Mouse (Mus musculus) spleen, embryonic (tissue): Measurements from ENCODE around the gene Rnd2.
"Not testable (repeated sequence)": the region's sequence is repeated elsewhere in the genome, so short reads cannot be mapped to it uniquely, and the experiment has no call there.

ENCODE experiments used
- CTCF ChIA-PET: fragments of 350-600 bp; sonication (Branson Sonifier 250); formaldehyde crosslinking; loops from one replicate; lab custom pipeline; 2022; lab: Charles Lee

Gene Rnd2

DNA sequence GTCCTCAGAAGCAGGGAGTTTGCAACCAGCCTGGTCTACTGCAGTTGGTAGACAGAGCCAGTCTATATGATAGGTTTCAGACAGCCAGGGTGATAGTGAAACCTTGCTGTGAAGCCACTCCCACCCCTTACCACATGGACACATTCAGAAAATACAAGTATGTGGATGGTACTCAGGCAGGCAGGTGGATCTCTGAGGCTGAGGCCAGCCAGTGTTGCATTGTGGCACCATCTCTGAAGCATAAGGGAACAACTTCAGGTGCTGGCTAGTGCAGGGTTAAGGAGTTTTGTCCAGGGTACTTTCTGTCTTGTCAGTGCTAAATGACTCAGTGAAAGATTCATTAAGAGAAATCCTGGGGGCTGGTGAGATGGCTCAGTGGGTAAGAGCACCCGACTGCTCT is 18.5 kb upstream of the Rnd2 start:
- CTCF ChIA-PET, result no interaction called here

DNA sequence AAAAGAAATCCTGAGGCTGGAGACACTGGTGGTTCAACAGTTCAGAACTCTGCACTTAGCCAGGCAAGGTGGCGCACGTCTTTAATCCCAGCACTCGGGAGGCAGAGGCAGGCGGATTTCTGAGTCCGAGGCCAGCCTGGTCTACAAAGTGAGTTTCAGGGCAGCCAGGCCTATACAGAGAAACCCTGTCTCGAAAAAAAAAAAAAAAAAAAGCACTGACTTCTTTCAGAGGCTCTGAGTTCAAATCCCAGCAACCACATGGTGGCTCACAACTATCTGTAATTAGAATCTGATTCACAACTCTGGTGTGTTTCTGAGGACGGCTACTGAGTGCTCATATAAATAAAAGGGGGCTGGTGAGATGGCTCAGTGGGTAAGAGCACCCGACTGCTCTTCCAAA is 17.9 kb upstream of the Rnd2 start:
- CTCF ChIA-PET, result not testable (repeated sequence)

DNA sequence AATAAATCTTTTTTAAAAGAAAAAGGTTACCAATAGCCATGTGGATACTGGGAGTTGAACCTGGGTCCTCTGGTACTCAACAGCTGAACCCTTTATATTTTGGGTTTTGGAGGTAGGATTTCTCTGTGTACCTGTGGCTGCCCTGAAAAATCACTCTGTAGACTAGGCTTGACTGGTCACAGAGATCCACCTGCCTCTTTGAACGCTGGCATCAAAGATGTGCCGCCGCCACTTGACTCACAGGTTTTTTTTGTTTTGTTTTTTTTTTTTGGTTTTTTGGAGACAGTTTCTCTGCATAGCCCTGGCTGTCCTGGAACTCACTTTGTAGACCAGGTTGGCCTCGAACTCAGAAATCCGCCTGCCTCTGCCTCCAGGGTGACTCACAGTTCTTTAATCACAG is 17.0 kb upstream of the Rnd2 start:
- CTCF ChIA-PET, result no interaction called here

DNA sequence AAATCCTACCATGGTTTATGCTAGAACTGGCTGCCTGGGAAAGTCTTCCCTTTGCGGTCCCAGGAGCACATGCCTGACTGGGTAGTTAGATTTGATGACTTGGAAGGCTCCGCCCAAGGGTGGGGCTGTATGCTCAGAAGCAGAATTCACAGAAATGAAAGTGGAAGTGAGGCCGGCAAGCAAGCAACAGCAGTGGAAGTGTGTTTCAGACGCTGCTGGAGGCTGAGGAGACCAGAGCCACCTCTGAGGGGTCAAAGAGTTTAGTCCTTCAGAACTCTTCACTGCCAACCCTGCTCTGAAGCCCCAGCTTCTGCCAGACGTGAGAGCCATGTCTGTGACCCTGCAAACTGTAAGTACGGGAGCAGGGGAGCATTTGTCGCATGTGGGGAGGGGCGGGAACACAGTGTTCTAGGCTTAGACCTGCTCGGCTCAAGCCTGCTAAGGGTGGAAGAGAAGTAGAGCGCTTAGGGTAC is 16.5 kb upstream of the Rnd2 start, which contains the start of gene Ifi35:
Gene Ifi35, plus strand, starts transcription at position 134 of the 473 bp plus-strand sequence.
- CTCF ChIA-PET, result no interaction called here

DNA sequence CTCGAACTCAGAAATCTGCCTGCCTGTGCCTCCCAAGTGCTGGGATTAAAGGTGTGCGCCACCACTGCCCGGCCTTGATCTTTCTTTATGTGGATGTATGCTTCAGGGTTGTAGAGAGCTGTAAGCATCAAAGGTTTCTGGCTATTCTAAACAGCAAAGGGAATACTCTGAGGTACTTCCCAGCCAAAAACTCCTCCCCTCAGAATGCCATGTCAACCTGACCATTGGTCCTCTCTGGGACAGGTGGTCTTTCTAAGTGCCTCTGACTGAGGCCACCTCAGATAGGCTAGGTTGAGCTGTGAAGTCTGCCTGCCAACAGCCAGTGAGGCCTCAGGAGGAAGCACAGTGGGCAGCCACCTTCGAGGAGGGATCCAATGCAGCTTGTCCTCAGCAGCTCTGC is 15.9 kb upstream of the Rnd2 start:
- CTCF ChIA-PET, result interaction anchor here (1.3 kb wide), 1 partner anchor 17 kb away, joined by 3 read pairs; the partner anchor contains the start of gene Vat1

DNA sequence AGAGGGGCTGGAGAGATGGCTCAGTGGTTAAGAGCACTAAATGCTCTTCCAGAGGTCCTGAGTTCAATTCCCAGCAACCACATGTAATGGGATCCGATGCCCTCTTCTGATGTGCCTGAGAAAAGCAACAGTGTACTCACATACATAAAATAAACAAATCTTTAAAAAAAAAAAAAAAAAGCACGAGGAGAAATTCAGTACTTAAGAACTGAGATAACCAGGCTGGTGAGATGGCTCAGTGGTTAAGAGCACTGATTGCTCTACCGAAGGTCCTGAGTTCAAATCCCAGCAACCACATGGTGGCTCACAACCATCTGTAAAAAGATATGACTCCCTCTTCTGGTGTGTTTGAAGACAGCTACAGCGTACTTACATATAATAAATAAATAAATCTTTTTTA is 15.2 kb upstream of the Rnd2 start:
- CTCF ChIA-PET, result interaction anchor here (0.7 to 1.3 kb wide), 3 partner anchors 16 to 290 kb away, joined by 3 to 4 read pairs (median 3); partner anchors contain the start of gene Vat1

DNA sequence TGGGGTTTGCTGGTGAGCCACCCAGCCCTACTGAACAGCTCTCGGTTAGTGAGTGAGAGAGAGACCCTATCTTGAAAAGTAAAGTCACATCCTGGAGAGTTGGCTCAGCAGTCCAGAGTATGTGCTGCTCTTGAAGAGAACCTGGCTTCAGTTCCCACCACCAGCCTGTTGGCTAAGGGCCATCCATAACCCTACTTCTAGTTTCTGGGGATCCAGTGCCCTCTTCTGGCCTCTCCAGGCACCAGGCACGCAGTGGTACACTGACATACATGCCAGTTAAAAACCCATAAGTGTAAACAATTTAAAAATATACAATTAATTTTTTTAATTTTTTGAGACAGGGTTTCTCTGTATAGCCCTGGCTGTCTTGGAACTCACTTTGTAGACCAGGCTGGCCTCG is 14.4 kb upstream of the Rnd2 start:
- CTCF ChIA-PET, result interaction anchor here (0.7 to 1.3 kb wide), 2 partner anchors 15 to 60 kb away, joined by 3 read pairs; partner anchors contain the start of gene Vat1

DNA sequence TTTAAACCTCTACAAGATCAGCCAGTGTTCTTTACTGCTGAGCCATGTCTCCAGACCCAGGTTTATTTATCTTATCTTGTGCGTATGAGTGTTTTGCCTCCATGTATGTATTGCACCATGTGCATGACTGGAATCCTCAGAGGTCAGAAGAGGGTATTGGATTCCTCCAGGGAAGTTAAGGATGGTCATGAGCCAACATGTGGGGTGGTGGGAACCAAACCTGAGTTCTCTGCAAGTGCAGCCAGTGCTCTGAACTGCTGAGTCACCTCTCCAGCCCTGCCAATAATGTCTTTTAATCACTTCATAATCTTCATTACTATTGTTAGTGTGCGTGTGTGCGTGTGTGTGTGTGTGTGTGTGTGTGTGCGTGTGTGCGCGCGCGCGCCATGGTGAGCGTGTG is 13.3 kb upstream of the Rnd2 start:
- CTCF ChIA-PET, result no interaction called here

DNA sequence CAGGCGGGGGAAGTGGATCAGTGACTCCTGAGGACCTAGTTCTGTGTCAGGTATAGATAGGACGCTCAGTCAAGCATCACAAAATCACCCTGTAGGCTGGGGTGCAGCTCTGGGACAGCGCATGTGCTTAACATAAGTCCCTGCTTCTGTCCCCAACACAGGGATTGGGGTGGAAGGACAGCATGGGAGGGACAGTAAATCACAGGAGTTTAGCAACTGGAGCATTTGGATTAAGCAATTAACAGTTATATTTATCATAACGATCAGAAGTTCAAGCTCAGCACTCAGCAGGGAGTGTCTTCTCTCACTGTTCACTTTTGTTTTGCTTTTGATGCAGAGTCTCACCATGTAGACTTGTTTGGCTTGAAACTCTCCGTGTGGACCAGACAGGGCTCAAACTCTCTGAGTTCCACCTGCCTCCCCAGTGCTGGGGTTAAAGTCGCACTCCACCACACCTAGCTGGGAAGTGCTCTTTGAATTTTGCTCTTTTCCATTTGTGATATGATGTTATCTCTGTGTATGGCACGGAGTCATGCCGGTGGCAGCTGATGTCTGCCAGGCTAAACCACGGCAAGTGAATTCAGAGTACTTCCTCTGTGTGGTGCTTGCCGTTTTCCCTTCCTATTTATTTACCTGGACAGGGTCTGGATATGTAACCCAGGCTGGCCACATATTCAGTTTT is 12.6 kb upstream of the Rnd2 start:
- CTCF ChIA-PET, result no interaction called here

DNA sequence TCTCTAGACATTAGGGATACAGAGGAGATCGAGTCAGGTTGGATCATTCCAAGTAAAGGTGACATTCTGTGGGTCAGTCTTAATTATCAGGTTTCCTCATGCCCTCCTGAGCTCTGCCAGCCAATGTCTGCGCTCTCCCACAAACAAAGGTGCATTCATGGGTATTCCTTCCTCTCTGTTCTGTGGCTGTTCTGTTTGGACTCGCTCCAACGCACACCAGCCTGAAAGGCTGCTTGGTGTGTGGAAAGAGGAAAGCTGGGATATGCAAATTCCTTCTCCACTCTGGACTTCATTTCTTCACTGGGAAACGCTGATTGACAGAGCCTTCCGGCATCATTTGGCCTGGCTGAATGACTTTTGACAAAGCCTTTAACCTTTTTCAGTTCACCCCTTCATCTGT is 10.1 kb upstream of the Rnd2 start:
- CTCF ChIA-PET, result interaction anchor here (0.5 kb wide), 1 partner anchor 216 kb away, joined by 3 read pairs; no protein-coding TSS in a partner anchor

DNA sequence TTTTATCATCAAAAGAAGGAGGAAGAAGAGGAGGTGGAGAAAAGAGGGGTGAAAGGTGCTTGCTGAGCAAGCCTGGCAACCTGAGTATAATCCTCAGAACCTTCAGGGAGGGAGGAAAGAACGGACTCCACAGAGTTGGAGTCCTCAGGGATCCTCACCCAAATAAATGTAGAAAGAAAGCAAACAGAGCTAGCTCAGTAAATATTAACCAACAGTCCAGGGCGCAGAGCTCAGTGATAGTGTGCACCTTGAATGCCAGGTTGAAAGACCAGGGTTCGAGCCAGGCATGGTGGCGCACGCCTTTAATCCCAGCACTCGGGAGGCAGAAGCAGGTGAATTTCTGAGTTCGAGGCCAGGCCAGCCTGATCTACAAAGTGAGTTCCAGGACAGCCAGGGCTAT is 9.2 kb upstream of the Rnd2 start:
- CTCF ChIA-PET, result no interaction called here

DNA sequence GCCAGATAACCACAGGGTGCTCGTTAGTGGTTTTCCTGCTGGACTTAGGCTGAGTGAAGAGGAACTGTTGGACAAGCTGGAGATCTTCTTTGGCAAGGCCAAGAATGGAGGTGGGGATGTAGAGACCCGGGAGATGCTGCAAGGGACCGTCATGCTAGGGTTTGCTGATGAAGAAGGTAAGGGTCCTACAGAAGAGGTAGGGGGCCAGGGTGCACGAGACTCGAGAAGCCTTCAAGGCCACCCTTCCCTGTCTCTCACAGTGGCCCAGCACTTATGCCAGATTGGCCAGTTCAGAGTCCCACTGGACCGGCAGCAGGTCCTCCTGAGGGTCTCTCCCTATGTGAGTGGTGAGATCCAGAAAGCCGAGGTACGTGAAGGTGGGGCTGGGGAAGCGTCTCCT is 7.2 kb upstream of the Rnd2 start:
- CTCF ChIA-PET, result interaction anchor here (0.6 to 1.0 kb wide), 2 partner anchors 12 to 18 kb away, joined by 3 read pairs; no protein-coding TSS in a partner anchor

DNA sequence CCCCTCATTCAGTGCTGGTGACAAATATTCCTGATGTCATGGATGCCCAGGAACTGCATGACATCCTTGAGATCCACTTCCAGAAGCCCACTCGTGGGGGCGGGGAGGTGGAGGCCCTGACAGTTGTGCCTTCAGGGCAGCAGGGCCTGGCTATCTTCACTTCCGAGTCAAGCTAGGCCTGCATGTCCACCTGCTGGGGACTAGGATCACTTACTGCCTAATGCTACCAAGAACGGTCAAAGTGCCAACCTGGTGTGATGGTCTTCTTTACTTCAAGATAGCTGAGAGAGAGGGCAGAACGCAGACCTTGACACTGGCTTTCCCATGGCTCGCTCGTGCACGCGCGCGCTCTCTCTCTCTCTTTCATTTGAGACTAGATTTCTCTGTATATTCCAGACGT is 6.6 kb upstream of the Rnd2 start:
- CTCF ChIA-PET, result interaction anchor here (1.0 kb wide), 1 partner anchor 13 kb away, joined by 3 read pairs; no protein-coding TSS in a partner anchor

DNA sequence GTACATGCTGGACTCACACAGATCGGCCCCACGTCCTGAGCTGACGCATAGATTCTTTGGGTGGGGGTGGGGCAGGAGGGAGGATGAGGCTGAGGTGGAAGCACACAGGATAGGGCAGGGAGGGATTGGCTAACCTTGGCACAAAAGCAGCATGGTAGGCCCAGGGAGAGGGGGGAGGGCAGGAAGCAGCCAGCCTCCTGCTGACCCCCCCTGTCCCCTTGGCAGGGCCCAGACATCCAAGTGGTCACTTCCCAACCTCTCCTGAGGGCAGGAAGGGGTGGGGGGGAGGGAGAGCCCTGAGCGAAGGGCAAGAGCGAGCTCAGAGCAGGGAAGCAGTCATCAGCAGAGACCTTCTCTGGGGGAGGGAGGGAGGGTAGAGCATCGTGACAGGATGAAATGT is 5.1 kb upstream of the Rnd2 start:
- CTCF ChIA-PET, result interaction anchor here (0.7 kb wide), 1 partner anchor 140 kb away, joined by 8 read pairs; no protein-coding TSS in a partner anchor

DNA sequence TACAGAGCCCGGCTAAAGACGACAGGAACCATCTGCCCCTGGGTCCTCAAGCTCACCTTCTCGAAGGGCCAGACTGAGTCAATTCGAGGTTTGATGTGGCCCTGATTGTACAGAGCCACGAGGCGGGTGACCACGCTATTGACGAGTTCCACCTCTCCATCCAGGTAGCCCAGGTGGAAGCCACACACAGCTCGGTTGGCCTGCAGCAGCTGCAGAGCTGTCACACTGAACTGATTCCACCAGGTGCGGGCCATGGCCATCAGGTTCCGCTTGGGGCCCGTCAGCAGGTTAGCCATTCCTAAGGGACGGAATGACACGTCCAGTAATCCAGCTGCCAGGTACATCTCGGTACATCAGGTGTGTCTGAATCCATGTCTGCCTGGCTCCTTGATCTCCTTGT is 4.5 kb upstream of the Rnd2 start:
- CTCF ChIA-PET, result no interaction called here

DNA sequence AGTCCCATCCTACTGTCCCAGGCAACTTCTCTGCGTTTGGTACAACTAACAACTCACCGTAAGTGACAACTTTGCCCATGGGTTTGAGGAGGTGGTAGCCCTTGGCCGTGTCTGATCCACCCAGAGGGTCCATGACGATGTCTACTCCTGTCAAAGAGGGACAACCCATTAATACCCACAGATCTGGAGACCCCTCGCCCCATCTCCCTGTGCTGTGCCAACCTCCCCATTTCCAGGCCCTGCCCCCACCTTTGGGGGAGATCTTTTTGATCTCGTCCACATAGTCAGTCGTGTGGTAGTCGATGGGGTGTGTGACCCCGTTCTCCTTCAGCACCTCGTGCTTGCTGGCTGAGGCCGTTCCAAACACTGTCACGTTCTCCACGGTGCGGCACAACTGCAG is 2.7 kb upstream of the Rnd2 start:
- CTCF ChIA-PET, result no interaction called here

DNA sequence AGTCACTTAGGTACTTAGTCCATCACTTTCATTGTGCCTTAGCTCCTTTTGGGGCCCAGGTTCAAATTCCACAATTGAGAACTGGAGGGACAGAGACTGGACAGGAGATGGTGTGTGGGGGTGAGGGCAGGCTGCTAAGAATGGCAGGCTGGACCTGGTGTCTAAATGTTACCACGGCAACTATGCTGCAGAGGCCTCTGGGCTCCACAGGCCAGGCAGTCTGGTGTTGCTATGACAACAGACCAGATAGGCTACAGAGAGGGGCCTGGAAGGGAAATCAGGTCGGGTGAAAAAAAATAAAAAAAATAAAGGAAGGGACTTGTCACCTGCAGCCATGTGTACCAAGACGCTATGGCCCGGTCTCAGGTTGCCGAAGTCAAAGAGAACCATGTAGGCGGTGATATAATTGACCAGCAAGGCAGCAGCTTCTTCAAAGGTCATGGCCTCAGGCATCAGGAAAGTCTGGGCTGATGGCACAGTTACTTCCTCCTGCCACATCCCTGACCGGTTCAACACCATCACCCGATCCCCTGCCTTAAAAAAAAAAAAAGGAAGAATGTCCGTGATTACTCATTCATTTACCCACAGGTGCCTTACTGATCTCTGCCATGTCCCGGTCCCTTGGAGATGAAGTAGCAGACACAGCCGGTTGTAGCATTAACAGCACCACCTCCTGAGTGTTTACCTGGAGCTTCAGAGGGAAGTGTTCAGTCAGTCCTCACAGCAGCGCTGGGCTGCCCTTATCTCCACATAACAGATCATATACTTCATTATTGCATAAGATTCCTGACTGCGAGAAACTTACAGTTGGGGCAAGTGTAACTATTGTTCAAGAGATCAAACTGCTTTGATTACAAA is 2.0 kb upstream of the Rnd2 start:
- CTCF ChIA-PET, result interaction anchor here (0.7 kb wide), 1 partner anchor 19 kb away, joined by 4 read pairs; no protein-coding TSS in a partner anchor

DNA sequence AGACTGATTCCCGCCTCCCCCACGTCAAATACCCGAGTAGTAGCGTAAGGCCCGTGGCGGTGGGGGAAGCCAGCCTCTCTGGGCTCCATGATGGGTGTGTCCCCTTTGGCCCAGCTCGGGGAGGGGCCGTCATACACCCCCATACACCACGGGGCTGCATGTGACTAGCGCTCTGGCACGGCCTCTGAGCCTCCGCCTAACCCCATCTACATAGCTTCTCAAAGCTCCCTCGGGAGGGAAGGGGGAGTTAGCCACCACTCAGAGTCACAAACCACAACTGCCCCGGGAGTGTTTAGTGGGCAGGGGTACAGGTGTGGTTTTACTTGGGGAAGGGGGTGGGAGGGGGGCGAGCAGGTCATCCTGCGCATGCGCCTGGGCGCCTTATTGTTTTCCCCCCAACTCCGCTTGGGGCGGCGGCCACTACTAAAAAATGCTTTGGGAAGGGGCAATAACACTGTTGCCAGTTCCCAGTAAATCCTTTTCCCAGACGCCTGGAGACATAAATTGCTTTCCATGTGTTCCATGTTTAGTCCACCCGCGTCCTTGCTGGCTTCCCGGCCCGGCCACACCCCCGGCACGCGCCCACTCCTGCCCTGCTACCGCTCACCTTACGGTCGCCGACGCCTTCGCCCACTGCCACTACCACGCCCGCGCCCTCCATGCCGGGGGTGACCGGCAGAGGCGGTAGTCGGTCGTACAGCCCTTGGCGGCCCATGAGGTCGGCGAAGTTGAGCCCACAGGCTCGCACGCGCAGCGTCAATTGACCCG is 486 bp downstream of the Rnd2 start:
- CTCF ChIA-PET, result interaction anchor here (0.7 to 1.3 kb wide), 3 partner anchors 16 to 23 kb away, joined by 3 to 7 read pairs (median 4); partner anchors contain the start of gene Rpl27

DNA sequence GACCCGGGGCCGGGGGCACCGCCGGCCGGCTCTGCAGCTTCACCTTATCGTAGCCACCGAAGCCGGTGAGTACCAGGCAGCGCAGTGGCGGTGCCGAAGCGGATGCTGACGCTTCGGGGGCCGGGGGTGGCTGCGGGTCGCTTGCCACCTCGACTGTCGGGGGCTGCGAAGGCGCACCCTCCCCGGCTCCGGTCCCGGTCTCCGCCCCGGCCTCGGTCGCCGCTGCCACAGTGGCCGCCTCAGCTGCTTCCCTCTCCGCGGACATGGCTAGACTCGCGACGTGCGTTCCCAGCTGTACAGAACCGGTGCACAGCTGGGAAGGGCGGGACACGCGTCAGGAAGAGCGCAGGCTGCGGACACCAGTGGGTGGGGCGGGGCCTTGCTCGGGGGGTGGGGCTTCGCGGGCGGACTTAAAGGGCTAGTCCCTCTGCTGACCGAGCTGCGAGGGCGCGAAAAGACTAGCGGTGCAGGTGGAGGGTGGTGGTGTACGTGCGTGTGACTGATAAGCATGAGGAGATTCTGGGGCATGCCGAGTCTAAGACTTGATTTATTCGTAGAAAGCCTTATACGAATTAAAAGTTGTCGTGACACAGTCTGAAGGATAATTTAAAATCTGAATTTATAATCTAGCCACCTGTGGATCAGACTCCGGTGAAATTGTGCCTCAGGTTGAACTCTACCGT is 1.2 kb downstream of the Rnd2 start, which contains the start of gene Vat1:
Gene Vat1, minus strand, starts transcription at position 362 of the 683 bp plus-strand sequence.
- CTCF ChIA-PET, result interaction anchor here (0.7 to 1.3 kb wide), 2 partner anchors 16 to 24 kb away, joined by 3 to 7 read pairs; partner anchors contain the start of gene Rpl27

DNA sequence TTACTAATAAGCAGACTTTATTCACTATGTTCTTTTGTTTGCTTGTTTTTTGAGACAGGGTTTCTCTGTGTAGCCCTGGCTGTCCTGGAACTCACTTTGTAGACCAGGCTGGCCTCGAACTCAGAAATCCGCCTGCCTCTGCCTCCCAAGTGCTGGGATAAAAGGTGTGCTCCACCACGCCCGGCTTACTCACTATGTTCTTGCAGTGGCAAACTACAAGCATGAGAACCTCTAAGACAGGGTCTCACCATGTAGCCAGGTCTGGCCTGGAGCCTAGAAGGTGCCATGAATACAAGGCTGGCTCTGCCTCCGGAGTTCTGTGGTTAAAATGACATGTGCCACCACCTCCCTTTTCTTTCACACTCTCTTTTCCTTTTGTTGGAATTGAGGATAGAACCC is 1.8 kb downstream of the Rnd2 start:
- CTCF ChIA-PET, result interaction anchor here (1.3 kb wide), 1 partner anchor 17 kb away, joined by 3 read pairs; no protein-coding TSS in a partner anchor
